Mouse (Mus musculus): ENCODE measurements around the gene Mrps26. TPM values are rescaled to one million over a fixed set of nuclear protein-coding genes. Genes with fewer than 3 reads are reported as not detected.

Mrps26 gene
- total RNA-seq, 1 experiment, result 57.0 TPM

DNA sequence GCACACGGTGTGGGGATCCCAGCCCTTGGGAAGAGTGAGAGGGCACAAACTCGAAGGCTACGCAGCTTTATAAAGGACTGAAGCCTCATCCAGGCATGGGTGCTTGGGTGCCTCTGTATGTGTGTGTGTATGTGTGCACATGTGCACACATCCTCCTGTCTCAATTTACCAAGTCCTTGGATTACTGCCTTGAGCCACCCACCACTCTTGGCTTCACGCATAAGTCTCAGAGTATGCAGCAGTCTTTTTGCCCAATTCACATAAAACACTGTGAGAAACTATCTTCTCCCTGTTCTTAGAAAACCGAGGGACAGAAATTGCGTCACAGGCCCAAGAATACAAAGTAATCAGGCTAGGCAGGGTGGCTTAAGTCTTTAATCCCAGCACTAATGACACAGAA, 22.5 kb downstream of the Mrps26 start:
- Histone ChIP-seq H3K9me3 (ENCODE audit: control insufficient read depth, insufficient read depth, low read depth, low read length) (no peaks in the 10 kb centered on the region), H3K4me3 (ENCODE audit: insufficient read depth in 1 of 2, low read depth in 1 of 2, low read length in 2 of 2, poor library complexity in 1 of 2, severe bottlenecking in 1 of 2) (no peak overlapping the region), H3K4me1 (ENCODE audit: control insufficient read depth in 2 of 2, insufficient read depth in 2 of 2, low read length in 2 of 2, poor library complexity in 1 of 2) (peaks cover 0 to 2% of the 10 kb centered on the region in 2 experiments; a peak in 1 of 4 replicates), H3K27ac (ENCODE audit: insufficient read depth, low read depth, low read length, poor library complexity, severe bottlenecking) (no peak overlapping the region), H3K36me3 (ENCODE audit: control insufficient read depth, insufficient read depth, low read length, poor library complexity, severe bottlenecking) (peaks cover 2% of the 10 kb centered on the region; the same call in 1 of the 2 replicates), H3K9ac (ENCODE audit: insufficient read depth, low read depth, low read length, poor library complexity, severe bottlenecking) (no peak overlapping the region)
- in situ Hi-C loops (cut with MboI; ENCODE audit: low sequenced_read_pairs in 2 of 2, unreplicated experiment in 2 of 2), result no loop called here
- TF ChIP-seq MAFK (IDR thresholded peaks at IDR 0.05; ENCODE audit: insufficient read depth, low read depth, low read length) (no peak), ZNF384 (IDR thresholded peaks at IDR 0.05; ENCODE audit: low read depth, low read length) (no peak), HCFC1 (IDR thresholded peaks at IDR 0.05; ENCODE audit: borderline replicate concordance, insufficient read depth, low read length) (no peak), CHD2 (IDR thresholded peaks at IDR 0.05; ENCODE audit: low read depth, low read length) (no peak), ZC3H11A (IDR thresholded peaks at IDR 0.05; ENCODE audit: borderline replicate concordance, low read depth, low read length) (no peak)
- DNase-seq (ENCODE audit: low read depth, low spot score), result no peak

DNA sequence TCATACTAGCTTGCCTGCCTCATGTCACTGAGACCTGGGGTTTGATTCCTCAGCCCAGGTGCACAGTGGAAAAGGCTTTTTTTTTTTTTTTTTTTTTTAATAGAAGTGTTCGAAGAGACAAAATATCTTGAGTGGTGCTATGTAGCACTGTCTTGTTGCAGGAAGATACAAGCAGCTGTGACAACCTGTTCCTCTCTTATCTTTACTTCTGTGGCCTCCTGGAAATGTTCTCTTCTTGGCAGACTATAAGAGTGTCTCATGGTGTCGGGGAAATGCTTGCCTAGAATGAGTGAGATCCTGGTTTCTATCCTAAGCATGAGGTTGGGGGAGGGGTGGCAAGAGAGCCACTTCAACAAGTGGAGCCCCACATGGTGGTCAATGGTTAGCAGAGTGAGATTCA, 24.8 kb downstream of the Mrps26 start:
- Histone ChIP-seq H3K36me3 (ENCODE audit: control insufficient read depth, insufficient read depth, low read length, poor library complexity, severe bottlenecking) (peaks cover 9% of the 10 kb centered on the region; the same call in 1 of the 2 replicates), H3K27ac (ENCODE audit: insufficient read depth, low read depth, low read length, poor library complexity, severe bottlenecking) (no peak overlapping the region; the same call in 1 of the 2 replicates), H3K9me3 (ENCODE audit: control insufficient read depth, insufficient read depth, low read depth, low read length) (no peaks in the 10 kb centered on the region), H3K4me1 (ENCODE audit: control insufficient read depth in 2 of 2, insufficient read depth in 2 of 2, low read length in 2 of 2, poor library complexity in 1 of 2) (peaks cover 0 to 2% of the 10 kb centered on the region in 2 experiments; a peak in 1 of 4 replicates), H3K4me3 (ENCODE audit: insufficient read depth in 1 of 2, low read depth in 1 of 2, low read length in 2 of 2, poor library complexity in 1 of 2, severe bottlenecking in 1 of 2) (no peak overlapping the region), H3K9ac (ENCODE audit: insufficient read depth, low read depth, low read length, poor library complexity, severe bottlenecking) (no peak overlapping the region)
- no peak for DNase-seq (ENCODE audit: low read depth, low spot score)
- in situ Hi-C loops (cut with MboI; ENCODE audit: low sequenced_read_pairs in 2 of 2, unreplicated experiment in 2 of 2), result no loop called here
- TF ChIP-seq HCFC1 (IDR thresholded peaks at IDR 0.05; ENCODE audit: borderline replicate concordance, insufficient read depth, low read length), result no peak
- no peak for TF ChIP-seq ZC3H11A (IDR thresholded peaks at IDR 0.05; ENCODE audit: borderline replicate concordance, low read depth, low read length)
- TF ChIP-seq MAFK (IDR thresholded peaks at IDR 0.05; ENCODE audit: insufficient read depth, low read depth, low read length), result no peak
- TF ChIP-seq ZNF384 (IDR thresholded peaks at IDR 0.05; ENCODE audit: low read depth, low read length), result no peak
- no peak for TF ChIP-seq CHD2 (IDR thresholded peaks at IDR 0.05; ENCODE audit: low read depth, low read length)

DNA sequence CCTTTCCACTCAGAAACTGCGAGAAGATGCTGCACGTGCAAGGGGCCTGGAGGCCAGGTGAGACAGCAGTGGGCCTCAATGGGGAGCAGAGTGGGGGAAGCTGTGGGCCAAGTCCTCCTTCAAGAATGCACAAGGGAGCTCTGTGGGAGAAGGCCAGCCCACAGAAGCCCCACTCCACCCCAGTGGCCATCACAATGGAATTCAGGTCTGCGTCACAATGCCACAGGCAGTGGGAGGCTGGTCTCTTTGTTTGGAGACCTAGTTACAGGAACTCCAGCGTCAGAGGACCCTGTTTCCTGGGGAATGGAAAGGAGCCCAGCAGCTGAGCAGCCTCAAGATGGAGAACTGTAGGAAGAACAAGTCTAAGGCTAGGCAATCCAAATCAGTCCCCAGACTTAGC, 25.6 kb downstream of the Mrps26 start:
- in situ Hi-C loops (cut with MboI; ENCODE audit: low sequenced_read_pairs in 2 of 2, unreplicated experiment in 2 of 2), result no loop called here
- Histone ChIP-seq H3K4me3 (ENCODE audit: insufficient read depth in 1 of 2, low read depth in 1 of 2, low read length in 2 of 2, poor library complexity in 1 of 2, severe bottlenecking in 1 of 2) (no peak overlapping the region), H3K4me1 (ENCODE audit: control insufficient read depth in 2 of 2, insufficient read depth in 2 of 2, low read length in 2 of 2, poor library complexity in 1 of 2) (peaks cover 0 to 2% of the 10 kb centered on the region in 2 experiments; a peak in 1 of 4 replicates), H3K36me3 (ENCODE audit: control insufficient read depth, insufficient read depth, low read length, poor library complexity, severe bottlenecking) (peaks cover 9% of the 10 kb centered on the region; the same call in 1 of the 2 replicates), H3K27ac (ENCODE audit: insufficient read depth, low read depth, low read length, poor library complexity, severe bottlenecking) (no peak overlapping the region), H3K9ac (ENCODE audit: insufficient read depth, low read depth, low read length, poor library complexity, severe bottlenecking) (no peak overlapping the region), H3K9me3 (ENCODE audit: control insufficient read depth, insufficient read depth, low read depth, low read length) (no peaks in the 10 kb centered on the region)
- TF ChIP-seq ZNF384 (IDR thresholded peaks at IDR 0.05; ENCODE audit: low read depth, low read length) (no peak), HCFC1 (IDR thresholded peaks at IDR 0.05; ENCODE audit: borderline replicate concordance, insufficient read depth, low read length) (no peak), ZC3H11A (IDR thresholded peaks at IDR 0.05; ENCODE audit: borderline replicate concordance, low read depth, low read length) (no peak), MAFK (IDR thresholded peaks at IDR 0.05; ENCODE audit: insufficient read depth, low read depth, low read length) (no peak)
- DNase-seq (ENCODE audit: low read depth, low spot score), result no peak

DNA sequence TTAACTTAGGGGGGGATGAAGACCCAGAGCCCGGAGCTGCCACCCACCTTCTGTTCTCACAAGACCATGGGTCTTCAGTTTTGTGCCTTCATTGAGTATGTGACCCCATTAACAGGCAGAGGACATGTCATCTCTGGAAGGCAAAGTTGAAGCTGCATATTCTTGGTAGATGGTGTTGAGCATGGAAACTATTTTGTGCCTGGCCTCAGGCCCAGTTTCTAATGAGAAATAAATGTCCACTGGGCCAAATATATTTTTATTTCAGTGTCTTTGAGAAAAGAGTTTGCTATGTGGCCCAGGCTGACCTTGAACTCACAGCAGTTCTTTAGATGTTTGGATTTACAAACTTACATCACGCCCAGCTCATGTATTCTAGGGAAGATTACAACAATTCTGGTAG, 26.2 kb downstream of the Mrps26 start:
- no peak overlapping the region for H3K27ac ChIP-seq (ENCODE audit: insufficient read depth, low read depth, low read length, poor library complexity, severe bottlenecking)
- H3K9ac ChIP-seq (ENCODE audit: insufficient read depth, low read depth, low read length, poor library complexity, severe bottlenecking), result no peak overlapping the region
- H3K4me1 ChIP-seq (ENCODE audit: control insufficient read depth in 2 of 2, insufficient read depth in 2 of 2, low read length in 2 of 2, poor library complexity in 1 of 2), result peaks cover 0 to 2% of the 10 kb centered on the region in 2 experiments; a peak in 1 of 4 replicates
- H3K36me3 ChIP-seq (ENCODE audit: control insufficient read depth, insufficient read depth, low read length, poor library complexity, severe bottlenecking), result peaks cover 9% of the 10 kb centered on the region; the same call in 1 of the 2 replicates
- in situ Hi-C loops (cut with MboI; ENCODE audit: low sequenced_read_pairs in 2 of 2, unreplicated experiment in 2 of 2), result no loop called here
- H3K9me3 ChIP-seq (ENCODE audit: control insufficient read depth, insufficient read depth, low read depth, low read length), result no peaks in the 10 kb centered on the region
- no peak overlapping the region for H3K4me3 ChIP-seq (ENCODE audit: insufficient read depth in 1 of 2, low read depth in 1 of 2, low read length in 2 of 2, poor library complexity in 1 of 2, severe bottlenecking in 1 of 2)
- no peak for DNase-seq (ENCODE audit: low read depth, low spot score)
- TF ChIP-seq ZNF384 (IDR thresholded peaks at IDR 0.05; ENCODE audit: low read depth, low read length) (no peak), ZC3H11A (IDR thresholded peaks at IDR 0.05; ENCODE audit: borderline replicate concordance, low read depth, low read length) (no peak), CHD2 (IDR thresholded peaks at IDR 0.05; ENCODE audit: low read depth, low read length) (no peak), MAFK (IDR thresholded peaks at IDR 0.05; ENCODE audit: insufficient read depth, low read depth, low read length) (no peak), HCFC1 (IDR thresholded peaks at IDR 0.05; ENCODE audit: borderline replicate concordance, insufficient read depth, low read length) (no peak)

Data from ES-E14 (cell line).